Mouse (Mus musculus) left cerebral cortex, postnatal 10 days (tissue): ENCODE results near the gene Mat2a. TPM values are rescaled to one million over a fixed set of nuclear protein-coding genes. Genes with fewer than 3 reads are reported as not detected.
"Not testable (repeated sequence)": the region's sequence is repeated elsewhere in the genome, so short reads cannot be mapped to it uniquely, and the experiment has no call there.

Source experiments
- DNase-seq, 2 experiments: peaks; one replicate each; pipeline ENCODE4 v3.0.0; 2021 to 2022; ENCODE audit warnings: low spot score in 2 of 2, mixed read lengths in 1 of 2; ENCODE audit errors: extremely low spot score in 1 of 2
- intact Hi-C: fragments of 180-260 bp; cut with DNase I; formaldehyde crosslinking; loops from one replicate; pipeline ENCODE4 v1.15.1; 2025
- total RNA-seq, 2 experiments: library from RNA; stranded (reverse); gene quantifications; 2 replicates each; pipeline ENCODE4 v1.2.3; 2021

Mat2a gene
- total RNA-seq, 2 experiments from 2014 or later, result 158 to 195 TPM

DNA sequence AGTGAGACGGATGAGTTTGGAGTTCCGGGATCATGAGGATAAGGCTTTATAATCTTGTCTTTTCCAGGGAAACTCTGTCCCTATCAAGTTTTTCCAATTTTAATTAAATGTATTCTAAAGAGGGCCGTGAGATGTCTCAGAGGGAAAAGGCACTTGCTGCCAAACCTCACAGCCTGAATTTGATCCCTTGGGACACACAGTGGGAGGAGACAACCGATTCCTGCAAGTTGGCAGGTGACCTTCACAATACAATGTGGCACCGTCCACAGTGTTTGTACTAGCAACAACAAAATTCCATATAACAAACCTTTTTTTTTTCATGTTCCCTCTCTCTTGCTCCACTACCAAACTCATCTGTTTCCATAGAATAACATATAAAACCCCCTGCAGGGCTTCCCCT is 19.6 kb upstream of the Mat2a start:
- intact Hi-C loops, result loop anchor here (5.0 kb wide), 1 partner anchor 38 kb away; no protein-coding TSS in a partner anchor
- no peak for DNase-seq

- no peak for DNase-seq
- intact Hi-C loops, result loop anchor here (5.0 kb wide), 1 partner anchor 39 kb away; no protein-coding TSS in a partner anchor
Observed at GRCm38 (mm10) chr6:72458418-72458817, 19.1 kb upstream of the Mat2a start.

DNA sequence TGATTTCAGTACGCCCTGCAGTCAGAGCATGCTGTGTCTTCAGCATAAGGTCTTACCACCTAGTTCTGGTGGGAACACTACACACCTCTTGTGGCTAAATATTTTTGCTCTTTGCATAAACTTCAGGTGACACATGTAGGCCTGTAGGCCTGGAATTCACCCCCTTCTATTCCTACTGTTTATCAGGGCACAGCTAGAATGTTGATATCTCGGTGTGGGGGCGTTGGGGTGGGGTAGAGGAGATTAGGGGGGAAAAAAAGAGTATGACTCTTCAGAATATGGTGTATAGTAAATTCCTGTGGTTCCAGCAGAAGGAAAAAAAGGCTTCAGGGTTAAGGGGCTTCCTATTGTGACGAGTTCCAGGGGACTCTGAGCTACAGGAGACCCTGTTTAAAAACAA is 17.2 kb upstream of the Mat2a start:
- DNase-seq, result no peak
- intact Hi-C loops, result loop anchor here (5.0 kb wide), 1 partner anchor 41 kb away; no protein-coding TSS in a partner anchor

DNA sequence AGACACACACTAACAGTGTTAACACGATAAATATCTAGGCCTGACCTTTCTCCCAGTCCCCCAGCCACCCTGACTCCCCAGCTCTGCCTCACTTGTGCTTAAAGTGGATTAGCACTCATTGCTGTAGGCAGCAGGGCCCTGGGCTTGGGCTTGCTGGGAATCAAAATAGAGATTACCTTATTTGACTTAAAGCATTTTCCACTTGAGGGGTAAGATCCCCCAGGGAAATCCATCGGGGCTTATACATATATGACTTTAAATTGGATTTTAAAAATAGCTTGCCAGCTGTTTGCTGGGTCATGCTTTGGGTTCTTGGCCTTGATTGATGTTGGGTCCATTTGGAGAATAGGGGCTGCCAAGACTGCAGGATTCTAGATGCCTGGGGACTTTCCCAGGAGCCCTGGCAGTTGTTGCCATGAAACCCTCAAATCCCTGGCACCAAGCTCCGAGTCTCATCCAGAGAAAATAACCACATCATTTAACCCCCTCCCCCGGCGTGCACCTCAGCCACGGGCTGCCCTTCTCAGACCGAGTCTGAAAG is 15.5 kb upstream of the Mat2a start:
- DNase-seq, result peak in 1 of 2 experiments; percentile 40
- intact Hi-C loops, result loop anchor here (5.0 kb wide), 1 partner anchor 42 kb away; no protein-coding TSS in a partner anchor

DNA sequence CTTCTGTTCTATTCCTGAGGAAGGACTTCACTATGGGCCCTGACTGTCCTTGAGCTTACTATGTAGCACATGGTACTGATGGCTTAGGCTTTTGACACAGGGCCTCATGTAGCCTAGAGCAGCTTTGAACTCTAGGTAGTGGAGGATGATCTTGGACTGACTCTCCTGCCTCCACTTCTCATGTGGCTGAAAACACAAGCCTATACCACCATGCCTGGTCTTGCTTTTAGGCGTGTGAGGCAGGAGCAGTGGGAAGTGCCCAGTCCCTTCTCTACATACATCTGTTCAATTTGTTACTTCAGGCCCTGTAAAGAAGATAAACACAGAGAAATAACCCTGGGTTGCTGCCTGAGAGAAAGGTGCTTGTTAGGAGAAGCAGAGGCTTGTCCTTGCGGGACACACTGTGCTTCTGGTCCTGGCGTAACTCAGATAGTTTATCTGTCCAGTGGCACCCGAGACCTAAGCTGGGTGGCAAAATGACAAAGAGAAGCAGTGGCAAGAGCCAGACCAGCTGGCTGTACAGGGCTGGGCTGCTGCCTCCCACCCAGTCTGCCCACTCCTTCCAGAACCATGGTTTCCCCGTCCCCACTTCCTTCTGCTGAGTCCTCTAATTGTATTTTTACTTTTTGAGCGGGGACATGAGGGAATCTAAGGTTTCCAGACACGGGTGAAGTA is 14.9 kb upstream of the Mat2a start:
- intact Hi-C loops, result no loop called here
- DNase-seq, result no peak

GRCm38 (mm10) chr6:72453578-72453977 is 14.2 kb upstream of the Mat2a start:
- DNase-seq, result no peak
- intact Hi-C loops, result no loop called here

DNA sequence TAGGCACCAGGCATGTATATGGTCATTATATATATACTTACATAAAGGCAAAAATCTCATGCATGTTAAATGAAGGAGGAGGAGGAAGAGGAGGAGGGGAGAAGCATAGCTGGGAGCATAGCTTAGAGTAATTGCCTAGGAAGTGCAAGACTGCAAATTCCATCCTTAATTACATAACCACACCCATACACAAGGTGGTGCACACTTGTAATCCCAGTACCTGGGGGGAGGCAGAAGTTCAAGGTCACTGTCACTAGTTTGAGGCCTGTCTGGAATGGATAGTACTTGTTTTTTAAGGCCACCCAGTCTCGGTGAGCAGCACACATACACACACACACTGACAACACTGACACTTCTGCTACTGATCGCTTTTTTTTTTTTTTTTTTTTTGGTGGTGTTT is 13.0 kb upstream of the Mat2a start:
- DNase-seq, result no peak
- intact Hi-C loops, result no loop called here

- intact Hi-C loops, DNase-seq: not testable (repeated sequence)
Observed at GRCm38 (mm10) chr6:72451778-72452177, 12.4 kb upstream of the Mat2a start.

DNA sequence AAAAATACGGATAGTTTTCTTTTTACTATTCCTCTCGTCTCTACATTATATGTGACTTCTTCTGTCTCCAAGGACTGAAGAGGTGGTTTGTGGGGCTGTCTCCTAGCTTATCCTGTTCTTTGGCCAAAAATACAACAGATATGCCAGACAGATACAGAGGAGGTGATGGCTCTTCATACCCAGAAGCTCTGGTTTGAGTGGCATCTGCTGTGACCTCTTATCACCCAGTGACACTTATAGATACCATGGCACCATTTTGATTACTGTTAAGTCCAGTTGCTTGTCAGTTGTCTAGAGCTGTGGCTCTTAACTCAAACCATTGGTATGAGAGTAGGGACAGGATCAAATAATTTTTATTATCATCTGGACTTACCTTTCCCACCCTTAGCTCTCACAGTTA is 8.1 kb upstream of the Mat2a start:
- DNase-seq, result no peak
- intact Hi-C loops, result no loop called here

DNA sequence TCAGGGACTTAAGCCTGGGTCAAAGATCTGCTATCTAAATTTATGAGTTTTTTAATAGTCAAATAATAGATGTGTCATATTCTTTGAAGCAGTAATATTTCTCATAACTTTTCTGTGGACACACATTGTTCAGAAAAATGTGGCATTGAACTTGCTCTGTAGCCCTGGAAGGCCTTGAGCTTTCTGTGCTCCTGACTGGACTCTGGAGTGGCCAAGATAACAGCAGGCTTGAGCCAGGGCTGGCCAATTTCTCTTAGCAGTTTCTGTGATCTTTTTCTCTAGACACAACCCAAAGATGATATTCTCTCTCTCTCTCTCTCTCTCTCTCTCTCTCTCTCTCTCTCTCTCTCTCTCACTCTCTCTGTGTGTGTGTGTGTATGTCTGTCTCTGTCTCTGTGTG is 5.7 kb upstream of the Mat2a start:
- intact Hi-C loops, result no loop called here
- no peak for DNase-seq

GRCm38 (mm10) chr6:72442921-72443604 is 3.7 kb upstream of the Mat2a start:
- intact Hi-C loops, result no loop called here

DNA sequence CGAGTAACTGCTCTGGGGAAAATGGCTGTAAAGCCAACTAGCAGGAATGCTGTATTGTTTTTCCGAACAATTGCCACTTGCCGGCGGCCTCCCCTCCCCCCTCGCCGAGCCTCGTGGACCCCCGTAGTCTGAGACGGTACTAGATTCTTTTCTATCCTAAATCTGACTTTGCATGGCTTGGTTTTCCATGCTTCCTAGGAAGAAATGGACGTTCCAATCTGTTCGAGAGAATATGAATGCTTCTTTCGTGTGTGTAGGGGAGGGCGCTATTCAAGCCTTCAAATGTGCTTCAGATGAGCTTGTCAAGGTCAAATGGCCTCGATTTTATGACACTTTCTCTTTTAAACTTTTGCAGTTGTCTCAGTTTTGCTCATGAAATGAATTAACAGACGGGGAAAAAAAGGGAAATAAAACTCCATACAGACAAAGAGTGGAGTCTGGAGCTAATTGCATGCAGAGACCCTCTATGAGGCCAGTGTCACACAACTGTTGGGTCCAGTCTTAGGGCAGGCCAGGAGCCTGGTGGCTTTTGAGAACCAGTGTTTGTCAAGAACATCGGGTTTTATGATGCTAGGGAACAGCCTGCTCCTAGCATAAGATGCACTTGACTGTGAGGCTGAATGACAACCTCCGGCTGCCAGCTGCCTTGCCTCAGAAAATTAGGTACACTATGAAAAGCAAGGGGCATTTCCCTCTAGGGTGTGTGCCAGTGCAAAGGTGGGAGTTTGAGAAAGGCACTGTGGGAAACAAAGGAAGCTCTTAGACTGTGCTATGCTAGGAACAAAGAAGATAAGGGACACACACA is 1.0 kb upstream of the Mat2a start:
- DNase-seq, result no peak
- intact Hi-C loops, result no loop called here

More at GRCm38 (mm10) chr6:72442921-72443604, 3.7 kb upstream of the Mat2a start:
- no peak for DNase-seq

DNA sequence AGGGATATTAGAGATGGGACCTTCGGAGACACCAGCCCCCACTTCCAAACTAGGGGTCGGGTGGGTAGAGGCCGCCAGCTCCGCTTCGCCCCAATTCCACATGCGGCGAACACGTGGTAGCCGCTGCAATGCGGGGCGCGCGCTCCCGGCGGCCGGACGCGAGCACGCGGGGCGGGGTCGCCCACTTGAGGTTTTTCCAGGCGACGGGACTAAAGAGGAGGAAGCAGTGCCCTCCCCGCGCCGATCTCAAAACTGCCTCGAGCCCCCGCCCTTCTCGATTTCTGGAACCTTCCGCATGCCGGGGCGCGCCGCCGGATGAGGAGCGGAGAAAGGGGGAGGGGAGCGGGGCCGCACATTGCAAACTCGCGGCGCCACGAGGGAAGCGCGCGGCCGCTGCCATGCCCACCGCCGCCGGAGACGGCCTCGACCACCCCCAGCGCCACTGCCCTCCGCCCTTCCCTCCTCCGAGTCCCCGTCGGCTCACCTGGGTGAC is 450 bp downstream of the Mat2a start:
- intact Hi-C loops, result no loop called here
- peak; percentile 92 to 97 for DNase-seq

GRCm38 (mm10) chr6:72438226-72438625 is 1.1 kb downstream of the Mat2a start:
- intact Hi-C loops, result no loop called here
- no peak for DNase-seq

- intact Hi-C loops, result no loop called here
- DNase-seq, result no peak
Observed at GRCm38 (mm10) chr6:72432153-72432552, 7.2 kb downstream of the Mat2a start.

DNA sequence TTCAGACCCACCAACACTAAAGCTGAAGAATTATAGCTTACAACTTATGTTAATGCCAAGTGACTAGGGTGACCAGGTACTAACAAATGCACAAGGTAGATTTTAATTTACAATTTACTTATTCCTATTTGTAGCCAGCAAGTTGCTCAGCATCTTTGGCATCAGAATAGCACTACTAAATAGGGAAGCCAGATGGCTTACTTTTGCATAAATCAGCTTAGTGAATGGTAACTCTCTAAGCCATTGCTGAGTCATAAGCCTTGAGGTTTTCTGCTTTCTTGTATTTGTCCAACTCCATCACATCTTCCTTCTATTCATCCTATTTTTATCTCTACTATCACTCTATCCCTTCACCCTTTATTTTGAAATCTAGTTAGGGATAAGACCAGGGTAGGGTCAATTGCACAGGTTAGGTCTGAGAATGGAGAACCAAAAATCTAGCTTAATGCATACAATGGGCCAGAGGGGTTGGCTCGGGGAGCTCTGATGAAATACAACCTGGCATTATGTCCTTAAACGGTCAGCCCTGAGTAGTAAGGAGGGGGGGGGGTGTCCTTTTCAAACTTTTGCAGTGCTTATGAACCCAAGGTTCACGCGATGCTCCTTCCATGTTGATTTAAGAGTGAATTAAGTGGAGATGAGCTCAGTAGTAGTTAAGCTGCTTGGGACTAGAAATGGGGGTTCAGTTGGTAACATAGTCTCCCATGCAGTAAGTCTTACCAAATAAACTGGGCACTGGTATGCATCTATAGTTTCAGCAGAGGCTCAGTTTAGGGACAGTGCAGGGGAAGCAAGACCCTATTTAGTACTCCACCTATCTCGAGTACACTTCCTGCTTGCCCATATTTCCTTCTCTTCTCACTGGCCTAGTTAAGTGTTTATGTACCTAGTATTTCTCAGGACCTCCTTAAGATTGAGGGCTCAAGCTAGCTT is 8.1 kb downstream of the Mat2a start:
- intact Hi-C loops, result no loop called here
- no peak for DNase-seq

DNA sequence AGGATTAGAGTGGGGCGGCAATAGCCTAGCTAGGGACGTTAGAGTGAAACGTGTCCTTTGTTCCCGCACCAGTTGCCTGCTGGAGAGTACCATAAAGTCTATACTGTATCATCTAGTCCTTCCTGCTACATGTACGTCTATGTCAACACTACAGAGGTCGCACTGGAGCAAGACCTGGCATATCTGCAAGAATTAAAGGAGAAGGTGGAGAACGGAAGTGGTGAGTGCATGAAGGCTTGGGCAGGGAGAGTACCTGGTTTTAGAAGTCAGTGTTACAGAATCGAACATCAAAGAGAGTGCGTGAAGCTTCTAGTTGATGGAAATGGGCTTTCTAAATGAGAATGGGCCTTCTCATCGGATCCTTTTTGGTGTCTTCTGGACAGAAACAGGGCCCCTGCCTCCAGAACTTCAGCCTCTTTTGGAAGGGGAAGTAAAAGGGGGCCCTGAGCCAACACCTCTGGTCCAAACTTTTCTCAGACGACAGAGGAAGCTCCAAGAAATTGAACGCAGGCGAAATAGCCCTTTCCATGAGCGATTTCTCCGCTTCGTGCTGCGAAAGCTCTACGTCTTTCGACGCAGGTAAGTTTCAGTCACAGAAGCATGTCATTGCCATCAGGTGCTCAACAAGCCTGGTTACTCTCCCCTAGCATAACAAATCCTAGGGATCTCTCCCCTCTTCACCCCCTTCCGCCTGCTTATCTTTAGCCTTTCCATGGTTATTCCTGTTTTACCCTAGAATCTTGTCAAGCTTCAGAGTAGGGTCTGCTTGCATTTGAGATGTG is 10.1 kb downstream of the Mat2a start:
- intact Hi-C loops, result loop anchor here (2.0 kb wide), 1 partner anchor 106 kb away; no protein-coding TSS in a partner anchor
- DNase-seq, result no peak
